Mouse (Mus musculus) liver, adult 2 months (tissue): Measurements from ENCODE around the gene Mogat2.

Experiments used
- CTCF ChIP-seq: fragments of 200-500 bp; IDR thresholded peaks from 2 replicates; pipeline ENCODE4 v1.5.1; 2011; ENCODE audit warnings: low read depth, low read length, control low read depth
- POLR2A ChIP-seq: fragments of 200-500 bp; IDR thresholded peaks from 2 replicates; pipeline ENCODE4 v1.6.1; 2011; ENCODE audit warnings: low read length, control low read depth; ENCODE audit not compliant: insufficient read depth; ENCODE audit errors: extremely low read depth

DNA sequence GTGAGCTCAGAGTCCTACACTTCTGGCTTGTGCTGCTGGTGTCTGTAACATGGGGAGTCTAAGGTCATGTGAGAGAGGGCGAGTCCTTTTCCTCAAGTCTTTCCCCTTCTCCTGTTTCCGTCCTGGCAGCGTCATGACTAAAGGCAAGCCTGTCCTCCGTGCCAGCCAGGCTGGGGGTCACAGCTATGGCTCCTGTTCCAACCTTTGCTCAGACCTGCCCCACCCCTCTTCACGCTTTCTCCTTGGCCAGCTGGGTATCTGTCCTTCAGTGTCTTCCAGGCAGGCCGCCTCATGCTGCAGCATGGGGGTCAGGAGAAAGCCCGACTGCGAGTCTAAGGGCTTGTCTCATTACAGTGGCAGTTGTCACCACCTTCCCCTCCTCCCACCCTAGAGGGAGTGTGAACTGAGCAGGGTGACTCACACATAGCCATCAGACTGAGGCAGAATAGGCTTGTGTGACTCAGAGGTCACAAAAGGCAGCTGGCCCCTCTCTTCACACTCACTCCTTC, 23.0 kb downstream of the Mogat2 start:
- TF ChIP-seq CTCF: no peak
- no peak for TF ChIP-seq POLR2A
